In the genomic region with DNA sequence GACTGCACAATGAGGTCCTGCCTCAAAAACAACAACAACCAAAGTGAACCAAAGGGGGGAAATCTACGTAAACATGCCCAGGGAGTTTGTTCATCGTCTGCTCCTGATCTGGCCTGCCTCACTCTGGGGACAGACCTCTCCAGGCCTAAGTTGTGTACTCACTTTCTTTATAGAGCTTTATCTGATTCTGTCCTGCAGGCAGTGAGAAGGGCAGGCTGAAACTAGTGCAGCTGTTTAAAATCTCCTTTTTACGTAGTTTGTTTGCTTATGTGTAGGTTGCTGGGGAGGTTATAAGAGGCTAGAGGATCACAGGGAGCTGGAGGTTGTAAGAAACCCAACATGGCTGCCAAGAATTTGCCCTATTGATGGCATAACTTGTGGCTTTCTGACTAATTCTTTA, we compare ENCODE assay signal across 11 mouse cellular contexts. TPM values are rescaled to one million over a fixed set of nuclear protein-coding genes. Genes with fewer than 3 reads are reported as not detected.
A peak's percentile ranks its signal among the peaks of the same experiment; 100 is the strongest.
DNase-seq lines count a peak whose midpoint lies in the region; ATAC-seq lines count a peak whose summit lies in the region.
"Had no signal": no experiment of that assay in that cellular context is flagged by ENCODE, and none has a peak within 500 bp of the region (broad histone marks: within the 10 kb centered on the region; RNA-seq: fewer than 3 reads in every experiment).

No protein-coding gene starts in this region.

- no peaks in the 10 kb centered on the region for H3K36me3 ChIP-seq in heart, embryonic 16.5 days (ENCODE audit: control insufficient read depth, insufficient read depth)
- peaks cover 3% of the 10 kb centered on the region; the same call in 1 of the 2 replicates for H3K36me3 ChIP-seq in liver, embryonic 11.5 days (ENCODE audit: control insufficient read depth, insufficient read depth, low read length)
- H3K36me3 ChIP-seq: forebrain, embryonic 15.5 days had no signal

- H3K4me1 ChIP-seq in heart, embryonic 16.5 days (ENCODE audit: control insufficient read depth, insufficient read depth, low read length): peaks cover 38% of the 10 kb centered on the region
- H3K4me1 ChIP-seq in liver, embryonic 11.5 days (replicated peaks; ENCODE audit: control insufficient read depth, insufficient read depth, low read length): peaks cover 58% of the 10 kb centered on the region

- no peaks in the 10 kb centered on the region for H3K9me3 ChIP-seq in heart, embryonic 16.5 days (replicated peaks; ENCODE audit: control insufficient read depth, low read length)
- H3K9me3 ChIP-seq in liver, embryonic 11.5 days (ENCODE audit: control insufficient read depth, low read length): no peaks in the 10 kb centered on the region
- H3K9me3 ChIP-seq: forebrain, embryonic 15.5 days; megakaryocyte, embryonic 14.5 days had no signal

- H3K9ac ChIP-seq in heart, embryonic 16.5 days (ENCODE audit: low read length): no peak overlapping the region; the same call in 1 of the 2 replicates
- H3K9ac ChIP-seq in liver, embryonic 11.5 days (ENCODE audit: low read depth, low read length): peak overlapping the region; percentile 60
- H3K9ac ChIP-seq: forebrain, embryonic 15.5 days had no signal

- no peak overlapping the region for H3K4me3 ChIP-seq in heart, embryonic 16.5 days (ENCODE audit: low read length)
- H3K4me3 ChIP-seq in liver, embryonic 11.5 days (ENCODE audit: low read depth, low read length): peak overlapping the region; percentile 21
- H3K4me3 ChIP-seq: forebrain, embryonic 15.5 days; megakaryocyte, embryonic 14.5 days had no signal

- no peak overlapping the region for H3K4me2 ChIP-seq in heart, embryonic 16.5 days (ENCODE audit: low read depth, low read length)
- H3K4me2 ChIP-seq in liver, embryonic 11.5 days: peak overlapping the region; percentile 67
- H3K4me2 ChIP-seq: forebrain, embryonic 15.5 days had no signal

- H3K27ac ChIP-seq in heart, embryonic 16.5 days (ENCODE audit: low read length): peak overlapping the region; percentile 24
- peak overlapping the region; percentile 92 for H3K27ac ChIP-seq in liver, embryonic 11.5 days (ENCODE audit: low read depth, low read length)
- H3K27ac ChIP-seq: forebrain, embryonic 15.5 days had no signal

- 54% methylated on average over 3 of the region's 3 CpGs for WGBS in heart, embryonic 16.5 days
- WGBS in liver, embryonic 11.5 days: 44% methylated on average over 3 of the region's 3 CpGs

- ATAC-seq in heart, embryonic 16.5 days (replicated peaks; ENCODE audit: extremely low read depth, insufficient read depth, low FRiP score): no peak
- ATAC-seq in liver, embryonic 11.5 days (replicated peaks; ENCODE audit: low FRiP score): no peak
- ATAC-seq: forebrain, embryonic 15.5 days had no signal

- no peaks in the 10 kb centered on the region for H3K27me3 ChIP-seq in heart, embryonic 16.5 days (ENCODE audit: control insufficient read depth, insufficient read depth, low read length)
- H3K27me3 ChIP-seq in liver, embryonic 11.5 days (replicated peaks; ENCODE audit: control insufficient read depth, insufficient read depth, low read length): no peaks in the 10 kb centered on the region
- H3K27me3 ChIP-seq: forebrain, embryonic 15.5 days; megakaryocyte, embryonic 14.5 days had no signal

- intact Hi-C loops in heart, postnatal 36 days (cut with DNase I): no loop called here

- DNase-seq in heart, postnatal 36 days: no peak
- DNase-seq in urinary bladder, postnatal 14 days (ENCODE audit: low spot score): peak; percentile 41
- no peak for DNase-seq in urinary bladder, adult 2 months (ENCODE audit: low spot score)
- DNase-seq in liver, embryonic 11.5 days (ENCODE audit: low spot score): no peak
- DNase-seq in thymus, postnatal 25 days: no peak
- DNase-seq in right cerebral cortex, postnatal 14 days: no peak
- no peak for DNase-seq in urinary bladder, postnatal 10 days (ENCODE audit: low spot score)
- DNase-seq: kidney, postnatal 10 days had no signal

RNA-seq across cellular contexts. Expression of a gene that starts 7.3 kb away (rescaled TPM):
- 9.8 and 11.1 TPM in 2 replicates for polyA plus RNA-seq in heart, embryonic 16.5 days (2015; fragmentation: Nextera tagmentation; extraction: Ambion mirVana)
- total RNA-seq in heart, postnatal 36 days (2021): 10 to 100 TPM; 33.6 to 35.1 TPM
- polyA plus RNA-seq in urinary bladder, adult 2 months (2012; rRNA removed): 10.7 and 12.5 TPM in 2 replicates
- 29.0 and 30.7 TPM in 2 replicates for polyA plus RNA-seq in liver, embryonic 11.5 days (2014; fragmentation: Nextera tagmentation; extraction: Ambion mirVana)
